Mouse (Mus musculus): ENCODE measurements around the gene 1700007K13Rik. TPM values are rescaled to one million over a fixed set of nuclear protein-coding genes. Genes with fewer than 3 reads are reported as not detected.
"Not testable (repeated sequence)": the region's sequence is repeated elsewhere in the genome, so short reads cannot be mapped to it uniquely, and the experiment has no call there.

The 1700007K13Rik gene
- polyA plus RNA-seq, 1 experiment from 2014 or later: 2.4 TPM

GRCm38 (mm10) chr2:28495801-28496595 lies 29.9 kb upstream of the 1700007K13Rik start:
- DNase-seq (ENCODE audit: extremely low spot score, low spot score): no peak
- Histone ChIP-seq H3K27me3 (ENCODE audit: poor library complexity, severe bottlenecking) (no peaks in the 10 kb centered on the region), H3K36me3 (replicated peaks) (no peaks in the 10 kb centered on the region), H3K9me3 (0 out of 2 replicates have a peak, but pooled peaks cover 3% of the 10 kb centered on the region), H3K27ac (no peak overlapping the region), H3K4me1 (no peaks in the 10 kb centered on the region), H3K4me3 (no peak overlapping the region)
- WGBS: 91% methylated on average over 16 of the region's 16 CpGs

GRCm38 (mm10) chr2:28495207-28495756 lies 29.1 kb upstream of the 1700007K13Rik start:
- H3K27ac ChIP-seq: no peak overlapping the region
- 0 out of 2 replicates have a peak, but pooled peaks cover 3% of the 10 kb centered on the region for H3K9me3 ChIP-seq
- no peak overlapping the region for H3K4me3 ChIP-seq
- no peaks in the 10 kb centered on the region for H3K4me1 ChIP-seq
- no peaks in the 10 kb centered on the region for H3K27me3 ChIP-seq (ENCODE audit: poor library complexity, severe bottlenecking)
- H3K36me3 ChIP-seq (replicated peaks): no peaks in the 10 kb centered on the region
- 89% methylated on average over 14 of the region's 14 CpGs for WGBS
- no peak for DNase-seq (ENCODE audit: extremely low spot score, low spot score)

- no peaks in the 10 kb centered on the region for H3K27me3 ChIP-seq (ENCODE audit: poor library complexity, severe bottlenecking)
- WGBS: 89% methylated on average over 2 of the region's 2 CpGs
- H3K4me1 ChIP-seq: no peaks in the 10 kb centered on the region
- no peak for DNase-seq (ENCODE audit: extremely low spot score, low spot score)
- no peak overlapping the region for H3K27ac ChIP-seq
- 0 out of 2 replicates have a peak, but pooled peaks cover 3% of the 10 kb centered on the region for H3K9me3 ChIP-seq
- H3K4me3 ChIP-seq: no peak overlapping the region
- H3K36me3 ChIP-seq (replicated peaks): no peaks in the 10 kb centered on the region
Measured at GRCm38 (mm10) chr2:28494521-28494920, 28.4 kb upstream of the 1700007K13Rik start.

GRCm38 (mm10) chr2:28483861-28484260 lies 17.7 kb upstream of the 1700007K13Rik start:
- H3K27ac ChIP-seq: no peak overlapping the region
- peaks cover 5% of the 10 kb centered on the region; the same call in 1 of the 2 replicates for H3K4me1 ChIP-seq

GRCm38 (mm10) chr2:28479208-28480204 lies 13.4 kb upstream of the 1700007K13Rik start:
- no peak overlapping the region for H3K4me3 ChIP-seq
- H3K27ac ChIP-seq: no peak overlapping the region
- peaks cover 5% of the 10 kb centered on the region; the same call in 1 of the 2 replicates for H3K4me1 ChIP-seq
- no peak for DNase-seq (ENCODE audit: extremely low spot score, low spot score)
- no peaks in the 10 kb centered on the region for H3K27me3 ChIP-seq (ENCODE audit: poor library complexity, severe bottlenecking)
- H3K9me3 ChIP-seq: no peaks in the 10 kb centered on the region
- WGBS: 85% methylated on average over 20 of the region's 20 CpGs
- no peaks in the 10 kb centered on the region for H3K36me3 ChIP-seq (replicated peaks)

More at GRCm38 (mm10) chr2:28483861-28484260, 17.7 kb upstream of the 1700007K13Rik start:
- Histone ChIP-seq H3K4me3 (no peak overlapping the region), H3K36me3 (replicated peaks) (no peaks in the 10 kb centered on the region), H3K9me3 (no peaks in the 10 kb centered on the region), H3K27me3 (ENCODE audit: poor library complexity, severe bottlenecking) (no peaks in the 10 kb centered on the region)
- no peak for DNase-seq (ENCODE audit: extremely low spot score, low spot score)
- WGBS: 79% methylated on average over 2 of the region's 2 CpGs

GRCm38 (mm10) chr2:28477993-28478392 lies 11.9 kb upstream of the 1700007K13Rik start:
- DNase-seq (ENCODE audit: extremely low spot score, low spot score): not testable (repeated sequence)

GRCm38 (mm10) chr2:28472011-28472410 lies 5.9 kb upstream of the 1700007K13Rik start:
- H3K4me1 ChIP-seq: peaks cover 17% of the 10 kb centered on the region
- not testable (repeated sequence) for H3K4me3 ChIP-seq; H3K27ac ChIP-seq; DNase-seq (ENCODE audit: extremely low spot score, low spot score); H3K27me3 ChIP-seq (ENCODE audit: poor library complexity, severe bottlenecking)
- H3K9me3 ChIP-seq: peaks cover 13% of the 10 kb centered on the region; the same call in 1 of the 2 replicates
- peaks cover 49% of the 10 kb centered on the region for H3K36me3 ChIP-seq (replicated peaks)
- 93% methylated on average over 8 of the region's 8 CpGs for WGBS

More at GRCm38 (mm10) chr2:28477993-28478392, 11.9 kb upstream of the 1700007K13Rik start:
- H3K27me3 ChIP-seq (ENCODE audit: poor library complexity, severe bottlenecking); H3K36me3 ChIP-seq (replicated peaks); H3K4me3 ChIP-seq; H3K27ac ChIP-seq; H3K4me1 ChIP-seq; H3K9me3 ChIP-seq: not testable (repeated sequence)
- WGBS: 89% methylated on average over 5 of the region's 5 CpGs

GRCm38 (mm10) chr2:28470591-28470990 lies 4.5 kb upstream of the 1700007K13Rik start:
- H3K36me3 ChIP-seq (replicated peaks): peaks cover 49% of the 10 kb centered on the region
- peaks cover 29% of the 10 kb centered on the region for H3K4me1 ChIP-seq
- 93% methylated on average over 2 of the region's 2 CpGs for WGBS
- no peak overlapping the region for H3K4me3 ChIP-seq
- no peak overlapping the region for H3K27ac ChIP-seq
- peaks cover 3% of the 10 kb centered on the region; the same call in 1 of the 2 replicates for H3K27me3 ChIP-seq (ENCODE audit: poor library complexity, severe bottlenecking)
- H3K9me3 ChIP-seq: peaks cover 13% of the 10 kb centered on the region; the same call in 1 of the 2 replicates
- DNase-seq (ENCODE audit: extremely low spot score, low spot score): no peak

GRCm38 (mm10) chr2:28469461-28469860 lies 3.3 kb upstream of the 1700007K13Rik start:
- DNase-seq (ENCODE audit: extremely low spot score, low spot score): no peak
- H3K4me1 ChIP-seq: peaks cover 34% of the 10 kb centered on the region
- no peak overlapping the region for H3K27ac ChIP-seq
- no peak overlapping the region for H3K4me3 ChIP-seq
- H3K27me3 ChIP-seq (ENCODE audit: poor library complexity, severe bottlenecking): peaks cover 14% of the 10 kb centered on the region
- WGBS: 98% methylated on average over 14 of the region's 14 CpGs
- H3K36me3 ChIP-seq (replicated peaks): peaks cover 49% of the 10 kb centered on the region
- peaks cover 13% of the 10 kb centered on the region; the same call in 1 of the 2 replicates for H3K9me3 ChIP-seq

GRCm38 (mm10) chr2:28468486-28469225 lies 2.5 kb upstream of the 1700007K13Rik start:
- peaks cover 18% of the 10 kb centered on the region for H3K27me3 ChIP-seq (ENCODE audit: poor library complexity, severe bottlenecking)
- 55% methylated on average over 18 of the region's 18 CpGs for WGBS
- H3K36me3 ChIP-seq (replicated peaks): peaks cover 49% of the 10 kb centered on the region
- H3K9me3 ChIP-seq: peaks cover 13% of the 10 kb centered on the region; the same call in 1 of the 2 replicates
- no peak for DNase-seq (ENCODE audit: extremely low spot score, low spot score)
- H3K4me1 ChIP-seq: peaks cover 34% of the 10 kb centered on the region
- peak overlapping the region; percentile 99 for H3K4me3 ChIP-seq
- H3K27ac ChIP-seq: peak overlapping the region; percentile 96

- H3K27ac ChIP-seq: peak within 1 kb of the TSS; percentile 96
Measured at GRCm38 (mm10) chr2:28467860-28468485, 1.8 kb upstream of the 1700007K13Rik start, which contains the start of gene Mrps2. Gene Mrps2 (plus strand): TSS chr2:28468066.

More at GRCm38 (mm10) chr2:28467860-28468485, 1.8 kb upstream of the 1700007K13Rik start, which contains the start of gene Mrps2:
- H3K27me3 ChIP-seq (ENCODE audit: poor library complexity, severe bottlenecking): peaks cover 18% of the 10 kb centered on the region
- peaks cover 44% of the 10 kb centered on the region for H3K36me3 ChIP-seq (replicated peaks)
- peak; percentile 88 for DNase-seq (ENCODE audit: extremely low spot score, low spot score)
- peaks cover 9% of the 10 kb centered on the region; the same call in 1 of the 2 replicates for H3K9me3 ChIP-seq
- peak within 1 kb of the TSS; percentile 99 for H3K4me3 ChIP-seq
- under 1% methylated on average over 52 of the region's 52 CpGs for WGBS
- H3K4me1 ChIP-seq: peaks cover 34% of the 10 kb centered on the region

Measured in forebrain, embryonic 10.5 days (tissue).